Mouse (Mus musculus) ES-E14 (cell line): ENCODE measurements around the gene Inpp4b.

Experiments
- CHD2 ChIP-seq: IDR thresholded peaks from 2 replicates; pipeline ENCODE4 v1.6.1; 2014; ENCODE audit warnings: mild to moderate bottlenecking, low read depth, low read length, inconsistent platforms
- HCFC1 ChIP-seq: IDR thresholded peaks from 2 replicates; pipeline ENCODE4 v1.6.1; 2012; ENCODE audit warnings: low read length, inconsistent platforms, borderline replicate concordance; ENCODE audit not compliant: insufficient read depth
- MAFK ChIP-seq: IDR thresholded peaks from 2 replicates; pipeline ENCODE4 v1.6.1; 2014; ENCODE audit warnings: mild to moderate bottlenecking, low read depth, low read length, inconsistent platforms; ENCODE audit not compliant: insufficient read depth
- ZC3H11A ChIP-seq: IDR thresholded peaks from 2 replicates; pipeline ENCODE4 v1.6.1; 2012; ENCODE audit warnings: low read depth, mild to moderate bottlenecking, inconsistent platforms, low read length, borderline replicate concordance
- ZNF384 ChIP-seq: IDR thresholded peaks from 2 replicates; pipeline ENCODE4 v1.6.1; 2012; ENCODE audit warnings: low read depth, low read length, inconsistent platforms

- TF ChIP-seq ZNF384 (no peak), MAFK (no peak), CHD2 (no peak), ZC3H11A (no peak), HCFC1 (no peak)
Measured at GRCm38 (mm10) chr8:81694893-81695292, 352.5 kb downstream of the Inpp4b start.
